Mouse (Mus musculus): ENCODE measurements around the gene Fyco1.

- TF ChIP-seq CTCF (IDR thresholded peaks at IDR 0.05; ENCODE audit: low read depth, low read length) = no peak
- no peak for TF ChIP-seq EP300 (IDR thresholded peaks at IDR 0.05; ENCODE audit: insufficient read depth, low read depth, low read length)
Measured at GRCm38 (mm10) chr9:123769532-123769931, 82.2 kb downstream of the Fyco1 start.

All from ES-Bruce4 (cell line).